In the genomic region with DNA sequence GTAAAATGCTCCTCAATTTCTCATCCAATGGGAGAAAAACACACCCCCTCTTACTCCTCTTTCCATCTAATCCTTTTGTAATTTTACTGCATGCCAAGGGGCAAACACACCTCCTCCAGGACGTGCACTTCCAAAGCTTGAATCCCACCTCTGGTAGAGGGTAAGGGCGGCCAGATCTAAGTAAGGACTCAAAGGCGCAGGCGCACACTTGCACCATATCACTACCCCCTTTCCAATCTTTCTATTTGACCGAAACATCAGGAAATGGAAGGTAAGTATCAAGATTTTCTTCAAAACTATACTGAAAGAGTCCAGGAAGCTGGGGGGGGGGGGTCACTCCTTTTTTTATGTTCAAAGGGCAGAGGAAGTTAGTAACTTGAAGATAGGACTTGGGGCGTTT, we compare ENCODE assay signal across 8 mouse cellular contexts. TPM values are rescaled to one million over a fixed set of nuclear protein-coding genes. Genes with fewer than 3 reads are reported as not detected.
A peak's percentile ranks its signal among the peaks of the same experiment; 100 is the strongest.
DNase-seq lines count a peak whose midpoint lies in the region; ATAC-seq and TF ChIP-seq lines count a peak whose summit lies in the region.

A gene (plus strand): TSS at position 109 of the 400 bp plus-strand sequence.

- no peaks in the 10 kb centered on the region for H3K36me3 ChIP-seq in kidney, postnatal 0 days (ENCODE audit: insufficient read depth, low read length)
- H3K36me3 ChIP-seq in hindbrain, embryonic 16.5 days (ENCODE audit: control insufficient read depth, insufficient read depth, low read length): no peaks in the 10 kb centered on the region
- no peaks in the 10 kb centered on the region for H3K36me3 ChIP-seq in midbrain, postnatal 0 days (ENCODE audit: insufficient read depth, low read length)

- H3K9me3 ChIP-seq in kidney, postnatal 0 days (replicated peaks; ENCODE audit: low read length): no peaks in the 10 kb centered on the region
- no peaks in the 10 kb centered on the region for H3K9me3 ChIP-seq in hindbrain, embryonic 16.5 days (ENCODE audit: control insufficient read depth, low read length)
- H3K9me3 ChIP-seq in midbrain, postnatal 0 days (ENCODE audit: low read length): no peaks in the 10 kb centered on the region

- peak within 1 kb of the TSS; percentile 36 for H3K4me3 ChIP-seq in kidney, postnatal 0 days (replicated peaks; ENCODE audit: low read depth, low read length)
- peak within 1 kb of the TSS; percentile 43 for H3K4me3 ChIP-seq in hindbrain, embryonic 16.5 days (ENCODE audit: low read length)
- peak within 1 kb of the TSS; percentile 31 for H3K4me3 ChIP-seq in midbrain, postnatal 0 days (ENCODE audit: low read depth, low read length)

- TF ChIP-seq CTCF in kidney, postnatal 0 days (IDR thresholded peaks at IDR 0.05; ENCODE audit: low read depth): no peak
- TF ChIP-seq CTCF in midbrain, postnatal 0 days (IDR thresholded peaks at IDR 0.05): no peak

- 3% methylated on average over 6 of the region's 6 CpGs for WGBS in kidney, postnatal 0 days
- 10% methylated on average over 6 of the region's 6 CpGs for WGBS in hindbrain, embryonic 16.5 days
- WGBS in midbrain, postnatal 0 days: 5% methylated on average over 6 of the region's 6 CpGs

- H3K4me2 ChIP-seq in kidney, postnatal 0 days (ENCODE audit: low read length): peak within 1 kb of the TSS; percentile 76
- peak within 1 kb of the TSS; percentile 63 for H3K4me2 ChIP-seq in hindbrain, embryonic 16.5 days (ENCODE audit: low read length)
- peak within 1 kb of the TSS; percentile 49 for H3K4me2 ChIP-seq in midbrain, postnatal 0 days (ENCODE audit: low read depth, low read length, poor library complexity, severe bottlenecking)

- 0 out of 2 replicates have a peak, but pooled peaks cover 2% of the 10 kb centered on the region for H3K4me1 ChIP-seq in kidney, postnatal 0 days (replicated peaks; ENCODE audit: insufficient read depth, low read length)
- H3K4me1 ChIP-seq in hindbrain, embryonic 16.5 days (ENCODE audit: control insufficient read depth, insufficient read depth, low read depth, low read length): peaks cover 10% of the 10 kb centered on the region
- H3K4me1 ChIP-seq in midbrain, postnatal 0 days (ENCODE audit: insufficient read depth, low read length): no peaks in the 10 kb centered on the region

- DNase-seq in kidney, postnatal 0 days (ENCODE audit: low spot score): no peak
- no peak for DNase-seq in kidney, adult 9 months
- DNase-seq in embryo, embryonic 11 days: peak; percentile 60
- DNase-seq in midbrain, postnatal 0 days (ENCODE audit: low spot score): no peak
- no peak for DNase-seq in cerebellum, adult 9-11 months
- DNase-seq in ovary, postnatal 36 days (ENCODE audit: low spot score): no peak
- no peak for DNase-seq in urinary bladder, postnatal 25 days (ENCODE audit: low spot score)

- ATAC-seq in kidney, postnatal 0 days (replicated peaks; ENCODE audit: low FRiP score, low read depth): no peak
- ATAC-seq in hindbrain, embryonic 16.5 days: no peak
- no peak for ATAC-seq in midbrain, postnatal 0 days (ENCODE audit: low FRiP score)

- no peak within 1 kb of the TSS for H3K9ac ChIP-seq in kidney, postnatal 0 days (ENCODE audit: low read depth, low read length)
- H3K9ac ChIP-seq in hindbrain, embryonic 16.5 days (ENCODE audit: low read depth, low read length): peak within 1 kb of the TSS; percentile 50; the same call in 1 of the 2 replicates
- no peak within 1 kb of the TSS for H3K9ac ChIP-seq in midbrain, postnatal 0 days (replicated peaks; ENCODE audit: low read length, poor library complexity, severe bottlenecking)

- no peak within 1 kb of the TSS for H3K27ac ChIP-seq in kidney, postnatal 0 days
- H3K27ac ChIP-seq in hindbrain, embryonic 16.5 days (ENCODE audit: low read depth, low read length): no peak within 1 kb of the TSS
- no peak within 1 kb of the TSS for H3K27ac ChIP-seq in midbrain, postnatal 0 days (ENCODE audit: low read depth, low read length)

- peaks cover 80% of the 10 kb centered on the region for H3K27me3 ChIP-seq in kidney, postnatal 0 days (ENCODE audit: insufficient read depth, low read length)
- H3K27me3 ChIP-seq in hindbrain, embryonic 16.5 days (replicated peaks; ENCODE audit: control insufficient read depth, insufficient read depth, low read length): peaks cover 35% of the 10 kb centered on the region
- peaks cover 72% of the 10 kb centered on the region for H3K27me3 ChIP-seq in midbrain, postnatal 0 days (ENCODE audit: insufficient read depth, low read length)

RNA-seq across cellular contexts. Expression of the gene that starts here (rescaled TPM):
- polyA plus RNA-seq in kidney, postnatal 0 days (2015; fragmentation: Nextera tagmentation; extraction: Ambion mirVana): not detected in 2 replicates
- 1.6 and 2.5 TPM in 2 replicates for polyA plus RNA-seq in hindbrain, embryonic 16.5 days (2015; fragmentation: Nextera tagmentation; extraction: Ambion mirVana)
- total RNA-seq in midbrain, postnatal 0 days (2014; rRNA removed): 1.9 and 2.7 TPM in 2 replicates
- 0.90 and 1.8 TPM in 2 replicates for polyA plus RNA-seq in midbrain, postnatal 0 days (2015; fragmentation: Nextera tagmentation; extraction: Ambion mirVana)
